Mouse (Mus musculus) liver, embryonic 11.5 days (tissue): ENCODE measurements around the gene Gm49510. TPM values are rescaled to one million over a fixed set of nuclear protein-coding genes. Genes with fewer than 3 reads are reported as not detected.
A peak's percentile ranks its signal among the peaks of the same experiment; 100 is the strongest.

Experiments used
- ATAC-seq: fragments of 200-750 bp; cut with Nextera tagmentation; replicated peaks from 2 replicates; pipeline ENCODE4 v1.8.0; 2017; ENCODE audit warnings: moderate number of reproducible peaks, mild to moderate bottlenecking, moderate TSS enrichment, moderate library complexity; ENCODE audit not compliant: low FRiP score
- DNase-seq: peaks from one replicate; pipeline ENCODE4 v3.0.0-alpha.2; 2017; ENCODE audit warnings: low spot score
- H3K27ac ChIP-seq: fragments of 300-500 bp; sonication (generic); 2 replicates; pipeline ENCODE4 v1.5.1; 2014; ENCODE audit warnings: mild to moderate bottlenecking, low read depth, low read length, control low read depth
- H3K27me3 ChIP-seq: fragments of 300-500 bp; sonication (generic); replicated peaks from 2 replicates; pipeline ENCODE4 v1.6.1; 2014; ENCODE audit warnings: low read length, mixed read lengths; ENCODE audit not compliant: control insufficient read depth, insufficient read depth
- H3K36me3 ChIP-seq: fragments of 300-500 bp; sonication (generic); 2 replicates; pipeline ENCODE4 v1.6.1; 2014; ENCODE audit warnings: mild to moderate bottlenecking, low read length, moderate library complexity, mixed read lengths; ENCODE audit not compliant: control insufficient read depth, insufficient read depth
- H3K4me1 ChIP-seq: fragments of 300-500 bp; sonication (generic); replicated peaks from 2 replicates; pipeline ENCODE4 v1.6.1; 2014; ENCODE audit warnings: low read length, mixed read lengths; ENCODE audit not compliant: control insufficient read depth, insufficient read depth
- H3K4me2 ChIP-seq: fragments of 300-500 bp; sonication (generic); 2 replicates; pipeline ENCODE4 v1.6.1; 2014; ENCODE audit warnings: mild to moderate bottlenecking, control low read depth, moderate library complexity
- H3K4me3 ChIP-seq: fragments of 300-500 bp; sonication (generic); 2 replicates; pipeline ENCODE4 v1.5.1; 2014; ENCODE audit warnings: low read depth, low read length, control low read depth
- H3K9ac ChIP-seq: fragments of 300-500 bp; sonication (generic); 2 replicates; pipeline ENCODE4 v1.6.1; 2014; ENCODE audit warnings: low read depth, low read length, control low read depth
- H3K9me3 ChIP-seq: fragments of 300-500 bp; sonication (generic); 2 replicates; pipeline ENCODE4 v1.6.1; 2016; ENCODE audit warnings: low read length, inconsistent platforms, mixed read lengths; ENCODE audit not compliant: control insufficient read depth
- WGBS: fragments of 180-500 bp; shearing (Covaris S2); extraction: QIAGEN DNeasy Blood & Tissue Kit; methylation state at CpG from one replicate; pipeline ENCODE4 v1.1.7; 2014; 5-methylcytosine and 5-hydroxymethylcytosine counted together
- polyA plus RNA-seq: library from polyadenylated mRNA; unstranded; fragments of >200 nt; fragmentation: Nextera tagmentation; extraction: Ambion mirVana; gene quantifications from 2 replicates; pipeline ENCODE4 v1.2.1, GENCODE M21; 2014

Gene Gm49510
- polyA plus RNA-seq, 1 experiment from 2014 or later = 0.55 TPM

DNA sequence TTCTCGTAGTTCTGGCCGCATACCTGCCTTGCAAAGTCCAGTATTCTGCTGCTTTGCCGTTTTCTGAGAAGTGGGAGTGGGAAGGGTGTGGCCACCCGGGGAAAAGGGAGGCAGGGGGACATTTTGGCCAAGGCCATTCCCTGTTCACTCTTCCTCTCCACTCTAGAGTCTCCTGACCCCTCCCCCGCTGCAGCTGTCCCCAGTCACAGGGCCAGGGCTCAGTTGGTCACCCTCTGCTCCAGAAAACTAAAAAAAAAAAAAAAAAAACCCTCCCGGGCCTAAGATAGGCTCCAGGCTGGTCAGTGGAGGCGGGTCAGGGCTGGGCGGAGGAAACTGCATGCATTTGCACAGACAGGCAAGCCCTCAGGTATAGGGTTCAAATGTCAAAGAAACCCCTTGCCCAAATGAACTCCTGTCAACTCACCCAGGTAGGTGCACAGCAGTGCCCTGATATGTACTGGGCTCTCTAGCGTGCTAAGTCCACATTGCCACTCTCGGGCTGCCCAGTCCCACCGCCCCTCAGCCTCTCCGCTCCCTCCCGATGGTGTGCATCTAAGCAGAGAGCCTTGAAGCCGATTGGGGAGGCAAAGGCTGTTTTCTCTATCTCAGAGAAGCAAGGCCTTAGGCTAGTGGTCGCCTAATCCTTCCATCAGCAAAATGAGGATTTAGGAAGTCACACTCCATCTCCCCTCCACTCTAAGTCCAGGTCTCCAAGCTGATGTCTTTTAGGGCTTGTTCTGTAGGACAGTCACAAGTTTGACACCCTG is 27.7 kb downstream of the Gm49510 start:
- Histone ChIP-seq H3K4me3 (peak overlapping the region; percentile 59), H3K9me3 (no peaks in the 10 kb centered on the region), H3K36me3 (peaks cover 8% of the 10 kb centered on the region), H3K27ac (peak overlapping the region; percentile 89), H3K9ac (peak overlapping the region; percentile 77), H3K4me1 (peaks cover 58% of the 10 kb centered on the region), H3K27me3 (no peaks in the 10 kb centered on the region), H3K4me2 (peak overlapping the region; percentile 97)
- DNase-seq (no peak), ATAC-seq (no peak)
- 8% methylated on average over 15 of the region's 15 CpGs for WGBS

DNA sequence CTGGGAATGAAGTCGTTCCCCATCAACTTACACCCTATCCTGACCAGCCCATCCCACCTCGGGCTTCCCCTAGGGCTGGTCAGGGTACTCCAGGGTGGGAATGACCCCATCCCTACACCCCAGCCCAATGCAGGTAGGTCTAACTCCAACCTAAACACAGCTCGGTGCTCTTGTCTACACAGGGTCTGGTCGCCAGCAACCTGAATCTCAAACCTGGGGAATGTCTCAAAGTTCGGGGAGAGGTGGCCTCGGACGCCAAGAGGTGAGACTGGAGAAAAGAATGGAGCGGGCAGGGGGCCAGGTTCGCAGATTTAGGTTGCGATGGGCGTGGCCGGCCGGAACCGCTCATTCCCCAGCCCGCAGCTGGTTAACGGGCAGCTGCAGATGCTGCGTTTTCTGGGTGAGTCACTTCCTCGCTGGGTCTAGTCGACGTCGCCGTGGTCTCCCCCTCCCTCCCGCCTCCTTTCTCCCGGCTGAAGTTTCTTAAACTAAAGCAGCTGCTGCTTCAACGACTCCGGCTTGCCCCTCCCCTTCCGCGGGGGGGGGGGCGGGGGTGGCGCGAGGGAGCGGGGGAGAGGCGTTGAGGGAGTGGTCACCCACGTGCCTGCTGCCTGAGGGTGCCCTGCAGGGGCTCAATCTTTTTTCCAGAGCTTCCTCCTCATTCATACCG is 28.5 kb downstream of the Gm49510 start:
- peak; percentile 87 for DNase-seq

DNA sequence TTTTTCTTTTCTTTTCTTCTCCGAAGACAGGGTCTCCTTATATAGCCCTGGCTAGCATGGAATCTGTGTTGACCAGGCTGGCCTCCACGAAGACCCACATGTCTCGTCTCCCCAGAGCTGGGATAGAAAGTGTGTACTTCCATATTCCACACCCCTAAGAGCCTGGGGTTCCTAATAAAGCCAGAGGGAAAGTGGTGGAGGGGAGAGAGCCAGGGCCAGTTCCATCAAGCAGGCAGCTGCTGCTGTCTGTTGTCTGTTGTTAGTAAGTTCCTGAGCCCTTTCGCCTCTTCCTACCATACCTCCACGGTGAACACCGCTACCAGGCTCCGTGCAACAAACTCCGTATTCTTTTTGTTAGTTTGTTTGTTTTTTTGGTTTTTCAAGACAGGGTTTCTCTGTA is 29.1 kb downstream of the Gm49510 start:
- Histone ChIP-seq H3K36me3 (peaks cover 8% of the 10 kb centered on the region), H3K27ac (peak overlapping the region; percentile 89), H3K4me1 (peaks cover 47% of the 10 kb centered on the region), H3K4me3 (peak overlapping the region; percentile 59), H3K27me3 (no peaks in the 10 kb centered on the region), H3K9me3 (no peaks in the 10 kb centered on the region), H3K9ac (peak overlapping the region; percentile 77), H3K4me2 (peak overlapping the region; percentile 97)
- no peak for ATAC-seq
- 41% methylated on average over 8 of the region's 8 CpGs for WGBS
- no peak for DNase-seq

More for the DNA sequence above, 28.5 kb downstream of the Gm49510 start:
- Histone ChIP-seq H3K4me3 (peak overlapping the region; percentile 59), H3K27me3 (no peaks in the 10 kb centered on the region), H3K27ac (peak overlapping the region; percentile 89), H3K4me1 (peaks cover 53% of the 10 kb centered on the region), H3K36me3 (peaks cover 8% of the 10 kb centered on the region), H3K9ac (peak overlapping the region; percentile 77), H3K4me2 (peak overlapping the region; percentile 97), H3K9me3 (no peaks in the 10 kb centered on the region)
- WGBS = under 1% methylated on average over 33 of the region's 35 CpGs
- peak; percentile 53 for ATAC-seq

DNA sequence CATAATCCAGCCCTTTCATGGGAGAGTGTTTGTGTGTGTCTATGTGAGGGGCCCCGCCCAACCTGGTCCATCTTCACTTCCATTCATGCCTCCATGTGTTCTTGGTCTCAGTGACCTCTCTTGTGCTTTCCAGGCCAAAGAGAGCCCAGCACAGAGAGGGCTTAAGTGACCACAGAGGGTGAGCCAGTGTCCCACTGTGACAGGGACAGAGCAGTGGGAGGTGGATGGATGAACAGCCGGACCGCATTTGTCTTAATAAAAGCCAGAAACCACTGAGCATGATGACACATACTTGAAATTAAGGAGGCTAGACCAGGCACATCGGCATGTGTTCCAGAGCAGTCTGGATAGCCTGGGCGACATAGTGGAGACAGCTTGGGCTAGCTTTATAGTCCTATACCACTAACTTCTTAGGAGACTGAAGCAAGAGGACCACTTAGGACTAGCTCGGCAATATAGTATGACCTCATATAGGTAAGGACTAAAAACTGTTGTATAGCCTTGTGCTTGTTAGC is 30.8 kb downstream of the Gm49510 start:
- peaks cover 8% of the 10 kb centered on the region for H3K36me3 ChIP-seq
- DNase-seq (no peak), ATAC-seq (no peak)
- WGBS = 91% methylated on average over 6 of the region's 6 CpGs
- H3K9ac ChIP-seq = no peak overlapping the region
- H3K9me3 ChIP-seq = no peaks in the 10 kb centered on the region
- peaks cover 35% of the 10 kb centered on the region for H3K4me1 ChIP-seq
- H3K27ac ChIP-seq = peak overlapping the region; percentile 25; the same call in 1 of the 2 replicates
- no peak overlapping the region for H3K4me2 ChIP-seq
- no peaks in the 10 kb centered on the region for H3K27me3 ChIP-seq
- H3K4me3 ChIP-seq = no peak overlapping the region

DNA sequence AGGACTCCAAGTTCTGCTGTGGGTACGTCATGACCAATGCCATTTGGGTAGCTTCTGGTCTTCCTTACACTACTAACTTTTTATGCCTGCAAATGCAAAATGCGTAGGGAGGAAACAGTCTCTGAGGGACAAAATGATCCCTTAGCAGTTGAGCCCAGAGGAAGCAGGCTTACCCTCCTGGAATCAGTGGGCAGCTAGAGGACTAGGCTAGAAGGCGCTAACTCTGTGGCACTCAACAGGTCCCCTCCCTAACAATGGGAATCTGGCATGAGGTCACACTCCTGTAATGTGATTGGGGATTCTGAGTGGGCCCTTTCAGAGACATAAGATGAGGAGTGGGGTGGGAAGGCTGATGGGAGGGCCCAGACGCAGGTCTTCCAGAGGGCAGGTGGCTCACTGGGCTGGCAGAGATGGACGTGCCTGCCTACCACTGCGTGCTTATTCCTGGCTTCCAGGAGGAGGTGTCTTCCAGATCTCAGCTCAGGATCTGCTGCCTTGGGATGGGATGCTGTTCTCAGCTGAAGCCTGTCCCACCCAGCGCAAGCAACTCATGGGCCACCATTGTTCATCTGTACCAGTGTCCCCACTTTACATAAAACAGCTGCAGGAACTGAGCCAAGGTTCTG is 31.4 kb downstream of the Gm49510 start:
- Histone ChIP-seq H3K36me3 (peaks cover 8% of the 10 kb centered on the region), H3K27me3 (no peaks in the 10 kb centered on the region), H3K9ac (no peak overlapping the region), H3K4me3 (no peak overlapping the region), H3K4me1 (peaks cover 33% of the 10 kb centered on the region), H3K9me3 (no peaks in the 10 kb centered on the region), H3K27ac (peak overlapping the region; percentile 62), H3K4me2 (no peak overlapping the region)
- DNase-seq (no peak), ATAC-seq (no peak)
- WGBS = 86% methylated on average over 7 of the region's 7 CpGs

DNA sequence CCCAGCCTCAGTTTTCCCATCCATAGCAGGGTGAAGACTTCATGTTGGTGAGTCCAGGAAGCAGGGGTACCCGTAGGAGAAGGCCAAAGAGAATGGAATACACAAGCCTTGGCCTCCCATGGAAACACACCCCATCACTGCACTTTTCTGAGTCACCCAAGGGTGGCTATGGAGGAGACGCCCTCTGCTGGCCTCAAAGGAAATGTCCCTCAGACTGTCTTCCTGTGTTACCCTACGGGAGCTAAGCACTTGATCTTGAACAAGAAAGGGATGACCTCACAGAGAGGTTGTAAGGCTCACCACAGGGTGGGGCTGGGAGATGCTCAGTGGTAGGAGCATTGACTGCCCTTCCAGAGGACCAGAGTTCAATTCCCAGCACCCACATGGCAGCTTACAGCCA is 32.1 kb downstream of the Gm49510 start:
- peak overlapping the region; percentile 62 for H3K27ac ChIP-seq
- H3K36me3 ChIP-seq = peaks cover 8% of the 10 kb centered on the region
- ATAC-seq (peak; percentile 48), DNase-seq (no peak)
- peaks cover 33% of the 10 kb centered on the region for H3K4me1 ChIP-seq
- no peak overlapping the region for H3K4me2 ChIP-seq
- 21% methylated on average over 3 of the region's 3 CpGs for WGBS
- no peak overlapping the region for H3K9ac ChIP-seq
- H3K27me3 ChIP-seq = no peaks in the 10 kb centered on the region
- no peak overlapping the region for H3K4me3 ChIP-seq
- no peaks in the 10 kb centered on the region for H3K9me3 ChIP-seq

DNA sequence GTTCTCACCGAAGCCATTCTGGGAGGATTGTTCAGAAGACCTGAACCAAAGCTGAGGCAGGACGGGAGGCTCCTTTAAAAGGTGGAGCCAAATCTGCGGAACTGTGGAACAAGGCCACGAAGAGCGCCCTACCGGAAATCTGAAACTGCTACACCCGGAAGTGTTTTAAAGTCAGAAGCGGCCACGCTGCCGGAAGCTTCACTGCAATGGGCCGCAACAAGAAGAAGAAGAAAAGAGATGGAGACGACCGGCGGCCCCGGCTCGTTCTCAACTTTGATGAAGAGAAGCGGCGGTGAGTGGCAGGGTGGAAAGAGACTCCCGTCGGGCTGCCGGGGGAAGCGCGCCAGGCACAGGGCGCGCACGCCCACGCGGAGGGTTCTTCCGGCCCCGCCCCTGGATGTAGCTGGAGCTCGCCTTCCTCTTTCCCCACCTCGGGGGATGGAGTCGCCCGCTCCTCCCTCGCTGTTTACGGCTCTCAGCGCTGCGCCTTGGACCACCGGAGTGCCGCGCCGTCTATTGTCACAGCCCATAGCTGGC is 35.4 kb downstream of the Gm49510 start, which contains the start of gene Nol12:
Gene Nol12, plus strand, starts transcription at position 150 of the 537 bp plus-strand sequence.
- peak within 1 kb of the TSS; percentile 67 for H3K9ac ChIP-seq
- ATAC-seq (peak; percentile 79), DNase-seq (peak; percentile 92)
- WGBS = under 1% methylated on average over 41 of the region's 42 CpGs
- no peaks in the 10 kb centered on the region for H3K27me3 ChIP-seq
- H3K9me3 ChIP-seq = no peaks in the 10 kb centered on the region
- peak within 1 kb of the TSS; percentile 73 for H3K27ac ChIP-seq
- peaks cover 25% of the 10 kb centered on the region for H3K36me3 ChIP-seq
- H3K4me2 ChIP-seq = peak within 1 kb of the TSS; percentile 70
- H3K4me1 ChIP-seq = peaks cover 17% of the 10 kb centered on the region
- peak within 1 kb of the TSS; percentile 83 for H3K4me3 ChIP-seq

DNA sequence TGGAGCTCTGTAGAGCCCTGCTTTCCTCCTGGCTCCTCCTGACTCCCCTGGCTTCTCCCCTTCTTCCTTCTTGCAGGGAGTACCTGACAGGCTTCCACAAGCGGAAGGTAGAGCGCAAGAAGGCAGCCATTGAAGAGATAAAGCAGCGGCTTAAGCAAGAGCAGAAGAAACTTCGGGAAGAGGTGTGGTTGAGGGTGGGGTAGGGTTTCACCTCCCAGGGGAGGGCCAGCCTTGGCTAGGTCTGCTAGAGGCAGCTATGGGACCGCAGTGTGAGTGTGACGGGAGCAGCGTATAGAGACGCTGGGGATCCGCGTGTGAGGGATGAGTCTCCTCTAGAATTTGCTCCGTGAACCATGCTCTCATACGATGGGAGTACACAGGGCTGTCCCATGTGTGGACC is 36.9 kb downstream of the Gm49510 start:
- Histone ChIP-seq H3K9me3 (no peaks in the 10 kb centered on the region), H3K4me1 (peaks cover 15% of the 10 kb centered on the region), H3K27ac (peak overlapping the region; percentile 38; the same call in 1 of the 2 replicates), H3K4me2 (peak overlapping the region; percentile 70), H3K4me3 (peak overlapping the region; percentile 83), H3K27me3 (no peaks in the 10 kb centered on the region), H3K36me3 (peaks cover 34% of the 10 kb centered on the region), H3K9ac (peak overlapping the region; percentile 67)
- WGBS = 76% methylated on average over 12 of the region's 12 CpGs
- ATAC-seq (peak; percentile 57), DNase-seq (no peak)
